19 mouse cellular contexts compared by ENCODE assay signal in the genomic region with DNA sequence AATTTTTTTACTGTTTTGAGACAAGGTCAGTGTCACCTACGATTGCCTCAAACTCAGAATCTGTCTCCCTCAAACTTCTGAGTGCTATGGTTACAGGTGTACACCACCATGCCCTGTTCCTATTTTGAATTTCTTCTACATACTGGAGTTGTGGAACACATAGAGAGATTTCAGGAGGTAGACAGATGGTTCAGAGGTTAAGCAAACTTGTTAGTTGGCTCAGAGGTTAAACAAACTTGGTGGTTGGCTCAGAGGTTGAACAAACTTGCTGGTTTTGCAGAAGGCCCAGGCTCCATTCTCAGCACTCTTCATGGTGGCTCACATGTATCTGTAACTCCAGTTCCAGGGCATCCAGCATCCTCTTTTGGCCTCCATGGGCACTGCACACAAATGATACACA. TPM values are rescaled to one million over a fixed set of nuclear protein-coding genes. Genes with fewer than 3 reads are reported as not detected.
"Had no signal": no experiment of that assay in that cellular context is flagged by ENCODE, and none has a peak within 500 bp of the region (broad histone marks: within the 10 kb centered on the region; RNA-seq: fewer than 3 reads in every experiment).

No protein-coding gene starts in this region.

- H3K4me2 ChIP-seq: hindbrain, embryonic 14.5 days; limb, embryonic 13.5 days; midbrain, embryonic 11.5 days; midbrain, embryonic 15.5 days; neural tube, embryonic 13.5 days had no signal

- H3K9ac ChIP-seq: hindbrain, embryonic 14.5 days; limb, embryonic 13.5 days; midbrain, embryonic 15.5 days; neural tube, embryonic 13.5 days had no signal

- H3K4me3 ChIP-seq: limb, embryonic 13.5 days; midbrain, embryonic 15.5 days; neural tube, embryonic 13.5 days had no signal

- H3K4me1 ChIP-seq: limb, embryonic 13.5 days; midbrain, embryonic 15.5 days had no signal

- DNase-seq: kidney, adult 9 months; kidney, postnatal 10 days; kidney, postnatal 4 days; left cerebral cortex, postnatal 4 days; lung, adult 2 months; lung, postnatal 4 days; retina, postnatal 1 day; thymus, postnatal 4 days had no signal

- ATAC-seq: lung, postnatal 0 days; midbrain, embryonic 15.5 days had no signal

- H3K9me3 ChIP-seq: limb, embryonic 13.5 days; megakaryocyte, embryonic 14.5 days; midbrain, embryonic 15.5 days; neural tube, embryonic 13.5 days had no signal

- H3K27ac ChIP-seq: hindbrain, embryonic 14.5 days; limb, embryonic 13.5 days; midbrain, embryonic 15.5 days; neural tube, embryonic 13.5 days had no signal

- H3K27me3 ChIP-seq: limb, embryonic 13.5 days; megakaryocyte, embryonic 14.5 days; midbrain, embryonic 15.5 days; neural tube, embryonic 13.5 days had no signal

RNA-seq across cellular contexts. Expression of a gene that starts 50.9 kb away (rescaled TPM):
- total RNA-seq: layer of hippocampus, adult 8-10 months; layer of hippocampus, postnatal 14 days; left cerebral cortex, adult 18-20 months; left cerebral cortex, postnatal 10 days; left cerebral cortex, postnatal 4 days had no signal
- polyA plus RNA-seq: hindbrain, embryonic 14.5 days; limb, embryonic 13.5 days; lung, postnatal 0 days; midbrain, embryonic 11.5 days had no signal
